16 mouse cellular contexts compared by ENCODE assay signal in the genomic region with DNA sequence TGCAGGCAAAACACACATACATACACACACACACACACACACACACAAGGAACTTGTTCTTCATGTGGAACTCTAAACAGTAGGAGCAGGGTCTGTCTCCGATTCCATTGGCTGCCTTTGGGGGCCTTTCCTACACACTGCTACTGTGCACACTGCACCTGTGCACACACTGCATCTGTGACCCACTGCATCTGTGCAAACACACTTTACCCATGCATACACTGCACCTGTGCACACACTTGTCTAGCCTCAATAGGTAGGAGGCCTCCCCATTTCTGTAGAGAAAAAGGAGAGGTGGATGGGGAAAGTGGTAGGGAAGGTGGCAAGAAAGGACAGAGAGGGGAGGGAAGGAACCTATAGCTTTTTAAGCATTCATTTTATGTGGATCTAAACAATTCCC. TPM values are rescaled to one million over a fixed set of nuclear protein-coding genes. Genes with fewer than 3 reads are reported as not detected.
"Had no signal": no experiment of that assay in that cellular context is flagged by ENCODE, and none has a peak within 500 bp of the region (broad histone marks: within the 10 kb centered on the region; RNA-seq: fewer than 3 reads in every experiment).

No protein-coding gene starts in this region.

- H3K4me2 ChIP-seq: liver, embryonic 11.5 days; liver, embryonic 13.5 days; liver, embryonic 15.5 days; midbrain, embryonic 11.5 days; midbrain, embryonic 13.5 days; midbrain, embryonic 15.5 days; neural tube, embryonic 12.5 days had no signal

- H3K4me1 ChIP-seq: liver, embryonic 13.5 days; liver, embryonic 15.5 days; megakaryocyte, embryonic 14.5 days; midbrain, embryonic 13.5 days; midbrain, embryonic 15.5 days; neural tube, embryonic 12.5 days had no signal

- ATAC-seq: liver, postnatal 0 days; midbrain, embryonic 13.5 days; midbrain, embryonic 15.5 days had no signal

- H3K27me3 ChIP-seq: liver, embryonic 13.5 days; liver, embryonic 15.5 days; megakaryocyte, embryonic 14.5 days; midbrain, embryonic 13.5 days; midbrain, embryonic 15.5 days; neural tube, embryonic 12.5 days had no signal

- H3K36me3 ChIP-seq: liver, embryonic 13.5 days; liver, embryonic 15.5 days; midbrain, embryonic 13.5 days; midbrain, embryonic 15.5 days; neural tube, embryonic 12.5 days had no signal

- H3K9me3 ChIP-seq: liver, embryonic 13.5 days; liver, embryonic 15.5 days; megakaryocyte, embryonic 14.5 days; midbrain, embryonic 13.5 days; midbrain, embryonic 15.5 days; neural tube, embryonic 12.5 days had no signal

- H3K4me3 ChIP-seq: liver, embryonic 13.5 days; liver, embryonic 15.5 days; megakaryocyte, embryonic 14.5 days; midbrain, embryonic 13.5 days; midbrain, embryonic 15.5 days; neural tube, embryonic 12.5 days had no signal

- H3K9ac ChIP-seq: liver, embryonic 13.5 days; liver, embryonic 15.5 days; liver, postnatal 0 days; midbrain, embryonic 13.5 days; midbrain, embryonic 15.5 days; neural tube, embryonic 12.5 days had no signal

- H3K27ac ChIP-seq: liver, embryonic 13.5 days; liver, embryonic 15.5 days; macrophage; midbrain, embryonic 13.5 days; midbrain, embryonic 15.5 days; neural tube, embryonic 12.5 days had no signal

- DNase-seq: liver; liver, embryonic 13.5 days; liver, postnatal 0 days; lung, adult 2 months; right cerebral cortex, postnatal 14 days; thymus, adult 2 months; thymus, postnatal 25 days; thymus, postnatal 4 days had no signal

RNA-seq across cellular contexts. Expression of gene Prkd1, which starts 49.5 kb away (rescaled TPM):
- polyA plus RNA-seq: macrophage had no signal
